Mouse (Mus musculus): ENCODE measurements around the gene Gfpt2. TPM values are rescaled to one million over a fixed set of nuclear protein-coding genes. Genes with fewer than 3 reads are reported as not detected.
"Not testable (repeated sequence)": the region's sequence is repeated elsewhere in the genome, so short reads cannot be mapped to it uniquely, and the experiment has no call there.

The Gfpt2 gene
- polyA plus RNA-seq, 1 experiment from 2014 or later: 1.6 TPM

- Histone ChIP-seq H3K4me1 (replicated peaks) (peaks cover 23% of the 10 kb centered on the region), H3K4me3 (replicated peaks) (no peak overlapping the region), H3K27ac (no peak overlapping the region), H3K9me3 (replicated peaks) (no peaks in the 10 kb centered on the region), H3K4me2 (no peak overlapping the region), H3K36me3 (no peaks in the 10 kb centered on the region), H3K9ac (no peak overlapping the region), H3K27me3 (peaks cover 27% of the 10 kb centered on the region)
- DNase-seq (no peak), ATAC-seq (ENCODE audit: low read depth) (peak; percentile 39; the same call in 1 of the 2 replicates)
- 17% methylated on average over 6 of the region's 6 CpGs for WGBS (ENCODE audit: insufficient replicate concordance)
Measured at GRCm38 (mm10) chr11:49798931-49799330, 5.0 kb downstream of the Gfpt2 start.

GRCm38 (mm10) chr11:49801516-49801915 lies 7.5 kb downstream of the Gfpt2 start:
- peaks cover 12% of the 10 kb centered on the region; the same call in 1 of the 2 replicates for H3K4me1 ChIP-seq (replicated peaks)
- no peaks in the 10 kb centered on the region for H3K9me3 ChIP-seq (replicated peaks)
- H3K4me2 ChIP-seq: no peak overlapping the region
- no peak for ATAC-seq (ENCODE audit: low read depth)
- H3K36me3 ChIP-seq: no peaks in the 10 kb centered on the region
- H3K9ac ChIP-seq: no peak overlapping the region
- WGBS (ENCODE audit: insufficient replicate concordance): 80% methylated on average over 4 of the region's 4 CpGs
- DNase-seq: no peak
- peaks cover 1% of the 10 kb centered on the region; the same call in 1 of the 2 replicates for H3K27me3 ChIP-seq
- H3K27ac ChIP-seq: no peak overlapping the region
- H3K4me3 ChIP-seq (replicated peaks): no peak overlapping the region

- H3K9ac ChIP-seq: no peak overlapping the region
- H3K9me3 ChIP-seq (replicated peaks): no peaks in the 10 kb centered on the region
- H3K4me1 ChIP-seq (replicated peaks): peaks cover 6% of the 10 kb centered on the region; the same call in 1 of the 2 replicates
- no peaks in the 10 kb centered on the region for H3K27me3 ChIP-seq
- H3K4me3 ChIP-seq (replicated peaks): no peak overlapping the region
- WGBS (ENCODE audit: insufficient replicate concordance): 82% methylated on average over 4 of the region's 4 CpGs
- H3K36me3 ChIP-seq: no peaks in the 10 kb centered on the region
- H3K27ac ChIP-seq: no peak overlapping the region
- DNase-seq (no peak), ATAC-seq (ENCODE audit: low read depth) (no peak)
- H3K4me2 ChIP-seq: no peak overlapping the region
Measured at GRCm38 (mm10) chr11:49803801-49804200, 9.8 kb downstream of the Gfpt2 start.

- no peak for DNase-seq
- Histone ChIP-seq H3K9ac (no peak overlapping the region), H3K4me1 (replicated peaks) (peaks cover 7% of the 10 kb centered on the region), H3K4me2 (no peak overlapping the region), H3K27me3 (no peaks in the 10 kb centered on the region), H3K27ac (no peak overlapping the region), H3K36me3 (no peaks in the 10 kb centered on the region), H3K4me3 (replicated peaks) (no peak overlapping the region), H3K9me3 (replicated peaks) (no peaks in the 10 kb centered on the region)
- ATAC-seq (ENCODE audit: low read depth): no peak
- 45% methylated on average over 3 of the region's 3 CpGs for WGBS (ENCODE audit: insufficient replicate concordance)
Measured at GRCm38 (mm10) chr11:49806218-49806617, 12.2 kb downstream of the Gfpt2 start.

- no peak overlapping the region for H3K4me2 ChIP-seq
- DNase-seq (no peak), ATAC-seq (ENCODE audit: low read depth) (no peak)
- no peaks in the 10 kb centered on the region for H3K36me3 ChIP-seq
- no peaks in the 10 kb centered on the region for H3K27me3 ChIP-seq
- H3K4me3 ChIP-seq (replicated peaks): no peak overlapping the region
- H3K27ac ChIP-seq: no peak overlapping the region
- no peaks in the 10 kb centered on the region for H3K9me3 ChIP-seq (replicated peaks)
- WGBS (ENCODE audit: insufficient replicate concordance): 83% methylated on average over 9 of the region's 9 CpGs
- H3K4me1 ChIP-seq (replicated peaks): peaks cover 28% of the 10 kb centered on the region
- no peak overlapping the region for H3K9ac ChIP-seq
Measured at GRCm38 (mm10) chr11:49808946-49809345, 15.0 kb downstream of the Gfpt2 start.

GRCm38 (mm10) chr11:49810696-49811095 lies 16.7 kb downstream of the Gfpt2 start:
- not testable (repeated sequence) for H3K9me3 ChIP-seq (replicated peaks); ATAC-seq (ENCODE audit: low read depth); H3K36me3 ChIP-seq; H3K27me3 ChIP-seq; H3K4me3 ChIP-seq (replicated peaks); H3K9ac ChIP-seq; DNase-seq
- H3K4me1 ChIP-seq (replicated peaks): peaks cover 28% of the 10 kb centered on the region
- peak overlapping the region; percentile 25; the same call in 1 of the 2 replicates for H3K27ac ChIP-seq
- H3K4me2 ChIP-seq: peak overlapping the region; percentile 23
- WGBS (ENCODE audit: insufficient replicate concordance): 49% methylated on average over 7 of the region's 7 CpGs

GRCm38 (mm10) chr11:49811099-49811541 lies 17.1 kb downstream of the Gfpt2 start:
- Histone ChIP-seq H3K4me3 (replicated peaks) (no peak overlapping the region), H3K4me1 (replicated peaks) (peaks cover 28% of the 10 kb centered on the region), H3K4me2 (peak overlapping the region; percentile 23), H3K9ac (no peak overlapping the region), H3K27me3 (no peaks in the 10 kb centered on the region), H3K27ac (peak overlapping the region; percentile 25), H3K9me3 (replicated peaks) (no peaks in the 10 kb centered on the region), H3K36me3 (no peaks in the 10 kb centered on the region)
- peak; percentile 30 for DNase-seq
- WGBS (ENCODE audit: insufficient replicate concordance): 21% methylated on average over 8 of the region's 8 CpGs
- ATAC-seq (ENCODE audit: low read depth): peak; percentile 82

- ATAC-seq (ENCODE audit: low read depth) (peak; percentile 19; the same call in 1 of the 2 replicates), DNase-seq (peak; percentile 33)
- Histone ChIP-seq H3K9ac (no peak overlapping the region), H3K9me3 (replicated peaks) (no peaks in the 10 kb centered on the region), H3K4me1 (replicated peaks) (peaks cover 28% of the 10 kb centered on the region), H3K4me2 (peak overlapping the region; percentile 23), H3K27me3 (no peaks in the 10 kb centered on the region), H3K4me3 (replicated peaks) (no peak overlapping the region), H3K36me3 (no peaks in the 10 kb centered on the region), H3K27ac (peak overlapping the region; percentile 44; the same call in 1 of the 2 replicates)
- WGBS (ENCODE audit: insufficient replicate concordance): 21% methylated on average over 8 of the region's 8 CpGs
Measured at GRCm38 (mm10) chr11:49811879-49812278, 17.9 kb downstream of the Gfpt2 start.

GRCm38 (mm10) chr11:49818869-49819566 lies 25.0 kb downstream of the Gfpt2 start:
- WGBS (ENCODE audit: insufficient replicate concordance): 81% methylated on average over 15 of the region's 15 CpGs
- Histone ChIP-seq H3K27me3 (no peaks in the 10 kb centered on the region), H3K4me2 (no peak overlapping the region), H3K4me3 (replicated peaks) (no peak overlapping the region), H3K9ac (no peak overlapping the region), H3K36me3 (no peaks in the 10 kb centered on the region), H3K4me1 (replicated peaks) (peaks cover 15% of the 10 kb centered on the region), H3K27ac (no peak overlapping the region), H3K9me3 (replicated peaks) (no peaks in the 10 kb centered on the region)
- no peak for DNase-seq
- ATAC-seq (ENCODE audit: low read depth): no peak

- ATAC-seq (ENCODE audit: low read depth) (no peak), DNase-seq (no peak)
- 75% methylated on average over 7 of the region's 7 CpGs for WGBS (ENCODE audit: insufficient replicate concordance)
- Histone ChIP-seq H3K9ac (no peak overlapping the region), H3K4me2 (no peak overlapping the region), H3K4me1 (replicated peaks) (peaks cover 15% of the 10 kb centered on the region), H3K27me3 (no peaks in the 10 kb centered on the region), H3K36me3 (no peaks in the 10 kb centered on the region), H3K9me3 (replicated peaks) (no peaks in the 10 kb centered on the region), H3K27ac (no peak overlapping the region), H3K4me3 (replicated peaks) (no peak overlapping the region)
Measured at GRCm38 (mm10) chr11:49819676-49820075, 25.7 kb downstream of the Gfpt2 start.

GRCm38 (mm10) chr11:49820928-49821327 lies 26.9 kb downstream of the Gfpt2 start:
- DNase-seq: no peak
- H3K9me3 ChIP-seq (replicated peaks): no peaks in the 10 kb centered on the region
- no peak overlapping the region for H3K9ac ChIP-seq
- no peaks in the 10 kb centered on the region for H3K27me3 ChIP-seq
- H3K4me2 ChIP-seq: no peak overlapping the region
- no peak overlapping the region for H3K4me3 ChIP-seq (replicated peaks)
- H3K36me3 ChIP-seq: no peaks in the 10 kb centered on the region
- 76% methylated on average over 2 of the region's 2 CpGs for WGBS (ENCODE audit: insufficient replicate concordance)
- ATAC-seq (ENCODE audit: low read depth): no peak
- H3K4me1 ChIP-seq (replicated peaks): peaks cover 15% of the 10 kb centered on the region
- no peak overlapping the region for H3K27ac ChIP-seq

- ATAC-seq (ENCODE audit: low read depth): no peak
- 74% methylated on average over 2 of the region's 2 CpGs for WGBS (ENCODE audit: insufficient replicate concordance)
- Histone ChIP-seq H3K27me3 (no peaks in the 10 kb centered on the region), H3K4me3 (replicated peaks) (no peak overlapping the region), H3K4me2 (no peak overlapping the region), H3K27ac (no peak overlapping the region), H3K9me3 (replicated peaks) (no peaks in the 10 kb centered on the region), H3K9ac (no peak overlapping the region), H3K4me1 (replicated peaks) (peaks cover 16% of the 10 kb centered on the region), H3K36me3 (no peaks in the 10 kb centered on the region)
- no peak for DNase-seq
Measured at GRCm38 (mm10) chr11:49821546-49821945, 27.6 kb downstream of the Gfpt2 start.
